Mouse (Mus musculus): ENCODE measurements around the gene Olfr1414. TPM values are rescaled to one million over a fixed set of nuclear protein-coding genes. Genes with fewer than 3 reads are reported as not detected.

The Olfr1414 gene
- total RNA-seq (2014; fragmentation: Nextera tagmentation) (not detected in 2 replicates), total RNA-seq (2017) (0.06 and 0.22 TPM in 2 replicates), polyA plus RNA-seq (2012) (not detected in 2 replicates)

DNA sequence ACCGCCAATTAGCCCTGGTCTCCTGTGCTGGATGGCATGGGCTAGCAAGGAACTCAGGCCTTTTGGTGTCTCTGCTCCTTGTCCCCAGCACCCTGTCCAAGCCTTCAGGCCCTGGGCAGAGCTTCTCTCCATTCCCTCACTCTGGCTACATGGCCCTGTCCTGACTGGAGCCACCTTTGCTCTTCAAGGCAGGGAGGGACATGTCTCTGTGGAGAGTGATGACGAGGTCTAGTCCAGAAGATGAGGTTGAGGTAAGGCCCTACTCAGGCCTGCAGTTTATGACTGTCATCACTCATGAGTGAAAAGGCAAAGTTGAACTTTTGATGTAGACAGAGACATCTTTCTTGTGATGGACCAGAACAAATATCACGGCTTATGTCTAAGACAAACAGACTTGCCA, at the start of gene Olfr1414:
TSS of gene Olfr1414 (minus strand) at position 101 of the 400 bp plus-strand sequence.
- no peak for DNase-seq (ENCODE audit: low spot score)
- Histone ChIP-seq H3K9me3 (replicated peaks) (no peaks in the 10 kb centered on the region), H3K4me3 (ENCODE audit: low read depth, low read length) (no peak within 1 kb of the TSS), H3K27me3 (ENCODE audit: insufficient read depth, low read length) (peaks cover 6% of the 10 kb centered on the region; the same call in 1 of the 2 replicates), H3K4me1 (ENCODE audit: insufficient read depth, low read depth, low read length) (no peaks in the 10 kb centered on the region), H3K36me3 (replicated peaks) (no peaks in the 10 kb centered on the region)
- TF ChIP-seq POLR2AphosphoS5 (IDR thresholded peaks at IDR 0.05; ENCODE audit: insufficient replicate concordance, low read depth, low read length) (no peak), CTCF (IDR thresholded peaks at IDR 0.05; ENCODE audit: low read depth, low read length) (no peak), TAL1 (conservative IDR thresholded peaks at IDR 0.05; ENCODE audit: low read depth, low read length) (no peak), GATA1 (IDR thresholded peaks at IDR 0.05; ENCODE audit: borderline replicate concordance, low read length) (no peak)
- no peak for ATAC-seq (ENCODE audit: extremely low read depth, insufficient number of reproducible peaks, low FRiP score, poor library complexity, severe bottlenecking)

DNA sequence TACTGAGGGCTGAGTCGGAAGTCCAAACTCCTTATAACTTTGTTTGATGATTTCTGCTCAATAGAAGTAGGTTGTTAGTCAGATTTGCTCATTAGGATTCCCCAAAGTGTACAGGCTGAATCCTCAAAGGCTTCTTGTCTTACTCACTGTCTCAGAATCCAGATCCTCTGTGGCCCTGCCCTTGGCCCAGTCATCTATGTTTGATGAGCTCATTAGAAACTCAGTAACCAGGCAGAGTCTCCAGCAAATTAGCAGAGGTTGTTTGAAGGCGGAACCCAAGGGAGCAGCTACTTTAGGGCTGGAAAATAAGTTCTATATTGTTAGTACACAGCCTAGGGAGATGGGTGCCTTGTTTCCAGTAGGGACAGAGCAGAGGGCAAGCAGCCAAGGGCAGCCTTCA, 27.5 kb upstream of the Olfr1414 start:
- H3K4me1 ChIP-seq (ENCODE audit: insufficient read depth, low read depth, low read length) = no peaks in the 10 kb centered on the region
- TF ChIP-seq CTCF (IDR thresholded peaks at IDR 0.05; ENCODE audit: low read depth, low read length) (no peak), TAL1 (conservative IDR thresholded peaks at IDR 0.05; ENCODE audit: low read depth, low read length) (no peak), GATA1 (IDR thresholded peaks at IDR 0.05; ENCODE audit: borderline replicate concordance, low read length) (no peak), POLR2AphosphoS5 (IDR thresholded peaks at IDR 0.05; ENCODE audit: insufficient replicate concordance, low read depth, low read length) (no peak), GATA2 (IDR thresholded peaks at IDR 0.05; ENCODE audit: borderline replicate concordance, low read depth, low read length) (no peak)
- H3K4me3 ChIP-seq (ENCODE audit: low read depth, low read length) = no peak overlapping the region
- ATAC-seq (ENCODE audit: extremely low read depth, insufficient number of reproducible peaks, low FRiP score, poor library complexity, severe bottlenecking) (no peak), DNase-seq (ENCODE audit: low spot score) (no peak)
- no peaks in the 10 kb centered on the region for H3K36me3 ChIP-seq (replicated peaks)
- H3K9me3 ChIP-seq (replicated peaks) = no peaks in the 10 kb centered on the region
- H3K27me3 ChIP-seq (ENCODE audit: insufficient read depth, low read length) = peaks cover 9% of the 10 kb centered on the region

DNA sequence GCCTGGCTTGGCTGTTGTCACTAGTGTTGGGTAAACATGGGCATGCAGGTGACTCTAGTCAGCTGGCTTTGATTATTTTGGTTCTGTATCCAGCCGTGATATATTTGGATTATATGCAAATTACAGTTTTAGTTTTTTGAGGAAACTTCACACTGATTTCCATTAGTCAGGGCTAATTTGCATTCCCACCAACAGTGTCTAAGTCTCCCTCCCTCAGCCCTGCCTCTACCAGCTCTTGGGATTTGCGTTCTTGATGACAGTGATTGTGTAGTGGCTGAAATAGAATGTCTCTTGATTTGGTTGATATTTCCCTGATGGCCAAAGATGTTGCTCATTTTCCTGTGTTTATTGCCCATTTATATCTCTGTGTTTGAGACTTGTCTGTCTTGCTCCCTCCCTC, 20.6 kb upstream of the Olfr1414 start:
- Histone ChIP-seq H3K4me3 (ENCODE audit: low read depth, low read length) (no peak overlapping the region), H3K9me3 (replicated peaks) (no peaks in the 10 kb centered on the region), H3K4me1 (ENCODE audit: insufficient read depth, low read depth, low read length) (no peaks in the 10 kb centered on the region; the same call in 1 of the 2 replicates), H3K27me3 (ENCODE audit: insufficient read depth, low read length) (no peaks in the 10 kb centered on the region), H3K36me3 (replicated peaks) (no peaks in the 10 kb centered on the region)
- no peak for TF ChIP-seq GATA1 (IDR thresholded peaks at IDR 0.05; ENCODE audit: borderline replicate concordance, low read length)
- TF ChIP-seq POLR2AphosphoS5 (IDR thresholded peaks at IDR 0.05; ENCODE audit: insufficient replicate concordance, low read depth, low read length) = no peak
- TF ChIP-seq CTCF (IDR thresholded peaks at IDR 0.05; ENCODE audit: low read depth, low read length) = no peak
- no peak for TF ChIP-seq TAL1 (conservative IDR thresholded peaks at IDR 0.05; ENCODE audit: low read depth, low read length)
- TF ChIP-seq GATA2 (IDR thresholded peaks at IDR 0.05; ENCODE audit: borderline replicate concordance, low read depth, low read length) = no peak
- no peak for DNase-seq (ENCODE audit: low spot score)
- no peak for ATAC-seq (ENCODE audit: extremely low read depth, insufficient number of reproducible peaks, low FRiP score, poor library complexity, severe bottlenecking)

DNA sequence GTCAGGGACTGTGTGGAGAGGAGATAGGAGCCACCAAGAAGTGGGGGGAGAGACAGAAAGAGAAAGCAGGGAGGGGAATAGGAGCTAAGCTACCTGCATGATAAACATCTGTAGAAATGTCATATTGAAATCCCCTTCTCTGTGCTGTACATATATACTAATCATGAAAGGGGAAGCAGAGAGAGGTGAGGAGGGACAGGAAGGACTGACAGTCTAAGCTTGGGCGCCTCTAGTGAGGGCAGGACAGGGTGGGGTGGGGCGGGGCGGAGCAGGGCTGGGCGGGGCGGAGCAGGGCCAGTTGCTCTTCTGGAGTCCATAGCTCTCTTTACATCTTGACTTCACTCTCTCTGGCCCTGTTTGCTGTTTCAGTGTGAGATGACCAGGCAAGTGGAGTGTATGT, 18.5 kb upstream of the Olfr1414 start:
- Histone ChIP-seq H3K4me3 (ENCODE audit: low read depth, low read length) (no peak overlapping the region), H3K4me1 (ENCODE audit: insufficient read depth, low read depth, low read length) (no peaks in the 10 kb centered on the region; the same call in 1 of the 2 replicates), H3K27me3 (ENCODE audit: insufficient read depth, low read length) (no peaks in the 10 kb centered on the region), H3K36me3 (replicated peaks) (no peaks in the 10 kb centered on the region), H3K9me3 (replicated peaks) (no peaks in the 10 kb centered on the region)
- ATAC-seq (ENCODE audit: extremely low read depth, insufficient number of reproducible peaks, low FRiP score, poor library complexity, severe bottlenecking) = no peak
- TF ChIP-seq GATA1 (IDR thresholded peaks at IDR 0.05; ENCODE audit: borderline replicate concordance, low read length) (no peak), POLR2AphosphoS5 (IDR thresholded peaks at IDR 0.05; ENCODE audit: insufficient replicate concordance, low read depth, low read length) (no peak), TAL1 (conservative IDR thresholded peaks at IDR 0.05; ENCODE audit: low read depth, low read length) (no peak), GATA2 (IDR thresholded peaks at IDR 0.05; ENCODE audit: borderline replicate concordance, low read depth, low read length) (no peak), CTCF (IDR thresholded peaks at IDR 0.05; ENCODE audit: low read depth, low read length) (no peak)
- no peak for DNase-seq (ENCODE audit: low spot score)

DNA sequence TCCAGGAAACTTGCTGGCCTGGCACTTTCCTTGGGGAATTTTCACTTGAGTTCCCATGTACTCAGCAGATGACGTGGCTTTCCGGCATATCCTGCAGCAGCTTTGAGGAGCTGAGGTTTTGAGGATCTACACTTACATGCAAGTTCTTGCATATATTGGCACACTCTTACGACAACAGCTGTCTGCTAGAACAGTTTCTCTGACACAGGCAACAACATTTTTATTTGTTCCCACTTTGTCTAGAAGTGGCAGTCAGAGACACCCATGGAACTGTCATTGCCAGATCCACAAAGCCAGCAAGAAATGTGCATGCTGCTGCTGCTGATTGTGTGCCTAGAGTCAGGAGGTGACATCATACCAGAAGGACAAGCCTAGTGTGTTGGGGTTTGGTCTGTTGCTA, 5.3 kb upstream of the Olfr1414 start:
- no peak for TF ChIP-seq CTCF (IDR thresholded peaks at IDR 0.05; ENCODE audit: low read depth, low read length)
- no peak for TF ChIP-seq GATA2 (IDR thresholded peaks at IDR 0.05; ENCODE audit: borderline replicate concordance, low read depth, low read length)
- Histone ChIP-seq H3K27me3 (ENCODE audit: insufficient read depth, low read length) (0 out of 2 replicates have a peak, but pooled peaks cover 3% of the 10 kb centered on the region), H3K4me3 (ENCODE audit: low read depth, low read length) (no peak overlapping the region), H3K9me3 (replicated peaks) (no peaks in the 10 kb centered on the region), H3K36me3 (replicated peaks) (no peaks in the 10 kb centered on the region), H3K4me1 (ENCODE audit: insufficient read depth, low read depth, low read length) (no peaks in the 10 kb centered on the region)
- DNase-seq (ENCODE audit: low spot score) = no peak
- ATAC-seq (ENCODE audit: extremely low read depth, insufficient number of reproducible peaks, low FRiP score, poor library complexity, severe bottlenecking) = no peak

DNA sequence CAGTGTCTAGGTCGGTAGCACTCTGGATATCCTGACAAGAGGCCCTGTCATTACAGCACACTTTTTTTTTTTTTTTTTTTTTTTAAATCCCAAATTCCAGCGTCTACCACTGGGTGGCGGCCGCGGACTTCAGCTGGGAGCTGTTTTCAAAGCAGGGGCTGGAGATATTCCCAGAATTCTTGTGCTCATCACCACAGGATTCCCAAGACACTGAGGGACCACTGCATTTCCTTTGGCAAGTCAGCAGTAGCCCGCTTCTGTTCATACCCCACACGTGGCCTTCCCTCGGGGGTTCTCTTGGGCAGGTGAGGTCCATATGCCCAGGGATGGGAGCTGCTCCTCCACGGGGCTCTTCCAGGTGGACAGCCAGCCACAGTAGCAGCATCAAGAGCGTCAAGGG, 2.9 kb upstream of the Olfr1414 start:
- Histone ChIP-seq H3K9me3 (replicated peaks) (no peaks in the 10 kb centered on the region), H3K36me3 (replicated peaks) (no peaks in the 10 kb centered on the region), H3K4me3 (ENCODE audit: low read depth, low read length) (no peak overlapping the region), H3K27me3 (ENCODE audit: insufficient read depth, low read length) (peaks cover 3% of the 10 kb centered on the region; the same call in 1 of the 2 replicates), H3K4me1 (ENCODE audit: insufficient read depth, low read depth, low read length) (no peaks in the 10 kb centered on the region)
- no peak for TF ChIP-seq TAL1 (conservative IDR thresholded peaks at IDR 0.05; ENCODE audit: low read depth, low read length)
- ATAC-seq (ENCODE audit: extremely low read depth, insufficient number of reproducible peaks, low FRiP score, poor library complexity, severe bottlenecking) = 0 out of 2 replicates have a peak, but pooled peaks have one; percentile 8
- peak; percentile 18 for DNase-seq (ENCODE audit: low spot score)

DNA sequence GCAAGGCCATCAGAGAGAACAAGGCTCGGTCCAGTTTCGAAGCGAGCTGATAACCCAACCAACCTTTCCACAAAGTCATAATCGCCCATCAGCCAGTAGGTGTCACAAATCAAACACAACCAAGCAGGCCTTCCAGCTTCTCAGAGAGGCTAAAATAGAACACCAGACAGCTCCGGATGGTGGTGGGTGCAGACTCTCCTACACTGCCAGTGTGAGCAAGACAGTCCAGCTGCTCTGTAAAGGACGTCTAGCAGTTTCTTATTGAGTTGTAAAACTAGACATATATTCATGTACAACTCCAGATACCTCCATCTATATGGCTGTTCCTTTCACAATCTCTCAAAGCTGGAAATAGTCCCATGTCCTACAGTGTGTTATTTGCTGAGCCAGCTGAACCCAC, 585 bp upstream of the Olfr1414 start:
- H3K9me3 ChIP-seq (replicated peaks) = no peaks in the 10 kb centered on the region
- no peak overlapping the region for H3K4me3 ChIP-seq (ENCODE audit: low read depth, low read length)
- no peaks in the 10 kb centered on the region for H3K36me3 ChIP-seq (replicated peaks)
- H3K4me1 ChIP-seq (ENCODE audit: insufficient read depth, low read depth, low read length) = no peaks in the 10 kb centered on the region
- no peak for DNase-seq (ENCODE audit: low spot score)
- ATAC-seq (ENCODE audit: extremely low read depth, insufficient number of reproducible peaks, low FRiP score, poor library complexity, severe bottlenecking) = no peak
- TF ChIP-seq CTCF (IDR thresholded peaks at IDR 0.05; ENCODE audit: low read depth, low read length) = no peak
- TF ChIP-seq GATA1 (IDR thresholded peaks at IDR 0.05; ENCODE audit: borderline replicate concordance, low read length) = no peak
- H3K27me3 ChIP-seq (ENCODE audit: insufficient read depth, low read length) = peaks cover 6% of the 10 kb centered on the region; the same call in 1 of the 2 replicates

Data from G1E (cell line).